10 mouse cellular contexts compared by ENCODE assay signal in genomic region chr16:78456345-78456744, GRCm38 (mm10).
DNase-seq lines count a peak whose midpoint lies in the region.
"Had no signal": no experiment of that assay in that cellular context is flagged by ENCODE, and none has a peak within 500 bp of the region (broad histone marks: within the 10 kb centered on the region; RNA-seq: fewer than 3 reads in every experiment).

No protein-coding gene starts in this region.

- intact Hi-C loops in heart, postnatal 14 days (cut with DNase I) = loop anchor here (10.0 kb wide), 1 partner anchor 118 kb away; the partner anchor contains the start of gene D16Ertd472e

- DNase-seq in heart, postnatal 4 days = peak; percentile 19
- no peak for DNase-seq in heart, postnatal 14 days
- DNase-seq in ES-CJ7 (ENCODE audit: low read depth, low spot score) = peak; percentile 87
- DNase-seq in WW6 (ENCODE audit: low read depth, low spot score) = peak; percentile 53
- DNase-seq in lung, postnatal 14 days = peak; percentile 70
- no peak for DNase-seq in layer of hippocampus, adult 8-10 months (ENCODE audit: low spot score in 2 of 2)
- DNase-seq in ovary, adult 18-20 months (ENCODE audit: low spot score) = no peak
- DNase-seq: cerebellum, postnatal 36 days; right cerebral cortex, postnatal 4 days; thymus, postnatal 4 days had no signal

Comparison
In these comparisons a context has a peak if more than half of its experiments do, and no peak if none do; other contexts are left out.
1. DNase-seq: peak in heart, postnatal 4 days (single experiment), ES-CJ7 (single experiment), WW6 (single experiment) and lung, postnatal 14 days (single experiment); none in heart, postnatal 14 days (0 of 2), layer of hippocampus, adult 8-10 months (0 of 2) and ovary, adult 18-20 months (single experiment).